12 mouse cellular contexts compared by ENCODE assay signal in genomic region chr17:86353679-86354078, GRCm38 (mm10).
DNase-seq lines count a peak whose midpoint lies in the region; ATAC-seq lines count a peak whose summit lies in the region.
"Had no signal": no experiment of that assay in that cellular context is flagged by ENCODE, and none has a peak within 500 bp of the region (broad histone marks: within the 10 kb centered on the region; RNA-seq: fewer than 3 reads in every experiment).

No protein-coding gene starts in this region.

- peak; percentile 46 for DNase-seq in forebrain, embryonic 14.5 days (ENCODE audit: low spot score)
- DNase-seq in cerebellum, adult 11 months = peak; percentile 76
- peak; percentile 50 for DNase-seq in induced T-regulatory cell, adult 2 months (ENCODE audit: low read depth)
- DNase-seq in spleen, postnatal 4 days (ENCODE audit: low spot score in 2 of 2) = peak; percentile 65 to 75
- no peak for DNase-seq in c-Kit-positive CD71-positive TER-119-positive erythroid progenitor cells, embryonic 14.5 days (ENCODE audit: low spot score)
- no peak for DNase-seq in kidney, postnatal 4 days
- DNase-seq in retina, embryonic 14.5 days (ENCODE audit: low spot score) = no peak
- DNase-seq: heart, postnatal 10 days had no signal

- H3K4me2 ChIP-seq in forebrain, embryonic 14.5 days (ENCODE audit: low read length) = no peak overlapping the region
- H3K4me2 ChIP-seq in forebrain, embryonic 12.5 days = no peak overlapping the region
- H3K4me2 ChIP-seq: kidney, embryonic 15.5 days had no signal

- ATAC-seq in forebrain, embryonic 14.5 days = peak; percentile 53; the same call in 1 of the 2 replicates
- no peak for ATAC-seq in forebrain, embryonic 12.5 days (ENCODE audit: low FRiP score)
- ATAC-seq: lung, postnatal 0 days had no signal

- WGBS in forebrain, embryonic 14.5 days = 43% methylated on average over 4 of the region's 4 CpGs
- WGBS in forebrain, embryonic 12.5 days = 81% methylated on average over 4 of the region's 4 CpGs

- H3K4me1 ChIP-seq in forebrain, embryonic 14.5 days (ENCODE audit: control insufficient read depth, insufficient read depth, low read length) = peaks cover 8% of the 10 kb centered on the region
- peaks cover 9% of the 10 kb centered on the region for H3K4me1 ChIP-seq in forebrain, embryonic 12.5 days

- no peak overlapping the region for H3K27ac ChIP-seq in forebrain, embryonic 14.5 days (ENCODE audit: low read depth, low read length)
- no peak overlapping the region for H3K27ac ChIP-seq in forebrain, embryonic 12.5 days
- H3K27ac ChIP-seq: kidney, embryonic 15.5 days; limb, embryonic 10.5 days had no signal

- H3K9me3 ChIP-seq in forebrain, embryonic 14.5 days (replicated peaks; ENCODE audit: control insufficient read depth, low read length) = no peaks in the 10 kb centered on the region
- H3K9me3 ChIP-seq in forebrain, embryonic 12.5 days = no peaks in the 10 kb centered on the region
- H3K9me3 ChIP-seq: kidney, embryonic 15.5 days; limb, embryonic 10.5 days had no signal

- H3K9ac ChIP-seq in forebrain, embryonic 14.5 days (ENCODE audit: low read length) = no peak overlapping the region
- no peak overlapping the region for H3K9ac ChIP-seq in forebrain, embryonic 12.5 days
- H3K9ac ChIP-seq: kidney, embryonic 15.5 days had no signal

- no peaks in the 10 kb centered on the region for H3K36me3 ChIP-seq in forebrain, embryonic 14.5 days (ENCODE audit: control insufficient read depth, insufficient read depth, low read length)
- no peaks in the 10 kb centered on the region for H3K36me3 ChIP-seq in forebrain, embryonic 12.5 days (replicated peaks)
- H3K36me3 ChIP-seq: kidney, embryonic 15.5 days; limb, embryonic 10.5 days had no signal

- no peaks in the 10 kb centered on the region for H3K27me3 ChIP-seq in forebrain, embryonic 14.5 days (replicated peaks; ENCODE audit: control insufficient read depth, insufficient read depth, low read length)
- H3K27me3 ChIP-seq in forebrain, embryonic 12.5 days = no peaks in the 10 kb centered on the region
- H3K27me3 ChIP-seq: kidney, embryonic 15.5 days had no signal

- H3K4me3 ChIP-seq in forebrain, embryonic 14.5 days (ENCODE audit: low read depth, low read length) = no peak overlapping the region
- no peak overlapping the region for H3K4me3 ChIP-seq in forebrain, embryonic 12.5 days (replicated peaks)
- H3K4me3 ChIP-seq: kidney, embryonic 15.5 days; limb, embryonic 10.5 days had no signal

Comparison
In these comparisons a context has a peak if more than half of its experiments do, and no peak if none do; other contexts are left out.
1. DNase-seq: peak in forebrain, embryonic 14.5 days (single experiment), cerebellum, adult 11 months (single experiment), induced T-regulatory cell, adult 2 months (single experiment) and spleen, postnatal 4 days (2 of 2); none in c-Kit-positive CD71-positive TER-119-positive erythroid progenitor cells, embryonic 14.5 days (single experiment), kidney, postnatal 4 days (0 of 2) and retina, embryonic 14.5 days (single experiment).